In the genomic region with DNA sequence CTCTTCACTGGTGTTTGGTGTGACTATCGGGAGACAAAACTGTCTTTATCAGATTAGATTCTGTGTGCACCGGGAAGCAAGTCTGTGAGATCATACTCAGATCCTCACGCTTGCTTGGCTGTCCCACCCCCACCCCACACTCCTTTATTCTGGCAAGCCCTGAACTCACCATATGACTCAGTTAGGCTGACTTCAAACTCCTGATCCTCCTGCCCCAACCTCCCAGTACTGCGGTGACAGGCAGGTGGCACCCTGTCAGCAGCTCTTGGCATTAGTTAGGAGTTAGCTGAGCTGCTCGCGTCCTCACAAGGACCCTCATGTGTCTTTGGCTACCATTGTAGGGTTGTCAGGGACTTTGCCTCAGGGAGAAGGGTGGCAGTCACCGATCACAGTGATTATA, we compare ENCODE assay signal across 22 mouse cellular contexts. TPM values are rescaled to one million over a fixed set of nuclear protein-coding genes. Genes with fewer than 3 reads are reported as not detected.
DNase-seq lines count a peak whose midpoint lies in the region; ATAC-seq and TF ChIP-seq lines count a peak whose summit lies in the region.
"Had no signal": no experiment of that assay in that cellular context is flagged by ENCODE, and none has a peak within 500 bp of the region (broad histone marks: within the 10 kb centered on the region; RNA-seq: fewer than 3 reads in every experiment).

No protein-coding gene starts in this region.

- TF ChIP-seq CTCF in forebrain, postnatal 0 days (IDR thresholded peaks at IDR 0.05; ENCODE audit: low read depth): no peak
- peak in 1 of 2 experiments; percentile 38; a peak in 2 of 4 replicates for TF ChIP-seq CTCF in CH12.LX (conservative IDR thresholded peaks at IDR 0.05 in 1 of 2, IDR thresholded peaks at IDR 0.05 in 1 of 2; ENCODE audit: low read depth in 2 of 2, low read length in 2 of 2)

- no peaks in the 10 kb centered on the region for H3K9me3 ChIP-seq in forebrain, postnatal 0 days (ENCODE audit: low read length)
- no peaks in the 10 kb centered on the region for H3K9me3 ChIP-seq in forebrain, embryonic 10.5 days
- H3K9me3 ChIP-seq in kidney, embryonic 15.5 days (replicated peaks): no peaks in the 10 kb centered on the region
- H3K9me3 ChIP-seq in CH12.LX (replicated peaks; ENCODE audit: low read length): no peaks in the 10 kb centered on the region
- H3K9me3 ChIP-seq: intestine, embryonic 15.5 days; limb, embryonic 10.5 days; limb, embryonic 15.5 days; midbrain, embryonic 10.5 days; neural tube, embryonic 13.5 days had no signal

- dilution Hi-C loops in CH12.LX (cut with MboI; ENCODE audit: extremely low pct_ligation_motif_present, extremely low pct_unique_long_range_greater_than_20kb, low sequenced_read_pairs): no loop called here

- no peaks in the 10 kb centered on the region for H3K27me3 ChIP-seq in forebrain, postnatal 0 days (ENCODE audit: insufficient read depth, low read length)
- no peaks in the 10 kb centered on the region for H3K27me3 ChIP-seq in forebrain, embryonic 10.5 days (ENCODE audit: poor library complexity, severe bottlenecking)
- no peaks in the 10 kb centered on the region for H3K27me3 ChIP-seq in kidney, embryonic 15.5 days
- H3K27me3 ChIP-seq in CH12.LX (replicated peaks): no peaks in the 10 kb centered on the region
- H3K27me3 ChIP-seq: intestine, embryonic 15.5 days; limb, embryonic 15.5 days; neural tube, embryonic 13.5 days had no signal

- peak; percentile 29; the same call in 1 of the 2 replicates for TF ChIP-seq EP300 in CH12.LX (IDR thresholded peaks at IDR 0.05; ENCODE audit: low read length)

- in situ Hi-C loops in CH12.LX (cut with MboI; ENCODE audit: low pct_ligation_motif_present, low pct_unique_long_range_greater_than_20kb, low sequenced_read_pairs): no loop called here

- peaks cover 44% of the 10 kb centered on the region for H3K79me2 ChIP-seq in CH12.LX (replicated peaks; ENCODE audit: control insufficient read depth, extremely low read depth, insufficient read depth, poor library complexity, severe bottlenecking)

- no peak overlapping the region for H3K4me2 ChIP-seq in forebrain, postnatal 0 days (ENCODE audit: low read depth)
- H3K4me2 ChIP-seq in kidney, embryonic 15.5 days: no peak overlapping the region
- H3K4me2 ChIP-seq in CH12.LX (ENCODE audit: insufficient read depth, low read depth, poor library complexity, severe bottlenecking): no peak overlapping the region
- H3K4me2 ChIP-seq: intestine, embryonic 15.5 days; limb, embryonic 15.5 days; lung, embryonic 14.5 days; neural tube, embryonic 13.5 days had no signal

- H3K36me3 ChIP-seq in forebrain, postnatal 0 days (ENCODE audit: insufficient read depth): no peaks in the 10 kb centered on the region; the same call in 1 of the 2 replicates
- H3K36me3 ChIP-seq in forebrain, embryonic 10.5 days (replicated peaks): peaks cover 71% of the 10 kb centered on the region
- no peaks in the 10 kb centered on the region for H3K36me3 ChIP-seq in kidney, embryonic 15.5 days
- H3K36me3 ChIP-seq in CH12.LX (replicated peaks in 1 of 2; ENCODE audit: control insufficient read depth in 1 of 2, insufficient read depth in 1 of 2, low read length in 1 of 2): peaks cover 13 to 89% of the 10 kb centered on the region in 2 experiments
- H3K36me3 ChIP-seq: intestine, embryonic 15.5 days had no signal

- no peak overlapping the region for H3K4me3 ChIP-seq in forebrain, postnatal 0 days (ENCODE audit: low read depth, low read length)
- no peak overlapping the region for H3K4me3 ChIP-seq in forebrain, embryonic 10.5 days
- no peak overlapping the region for H3K4me3 ChIP-seq in kidney, embryonic 15.5 days (replicated peaks)
- no peak overlapping the region for H3K4me3 ChIP-seq in CH12.LX (replicated peaks in 1 of 3; ENCODE audit: low read depth in 2 of 3, low read length in 2 of 3, poor library complexity in 1 of 3)
- H3K4me3 ChIP-seq: intestine, embryonic 15.5 days; limb, embryonic 10.5 days; limb, embryonic 15.5 days; midbrain, embryonic 10.5 days; neural tube, embryonic 13.5 days had no signal

- TF ChIP-seq POLR2A in CH12.LX (IDR thresholded peaks at IDR 0.05; ENCODE audit: low read depth, low read length): no peak

- ATAC-seq in forebrain, postnatal 0 days: 0 out of 2 replicates have a peak, but pooled peaks have one; percentile 29
- no peak for ATAC-seq in kidney, embryonic 15.5 days (replicated peaks; ENCODE audit: low FRiP score)
- ATAC-seq: hindbrain, embryonic 16.5 days; intestine, embryonic 15.5 days had no signal

- peaks cover 35% of the 10 kb centered on the region for H3K4me1 ChIP-seq in forebrain, postnatal 0 days (ENCODE audit: insufficient read depth)
- H3K4me1 ChIP-seq in forebrain, embryonic 10.5 days: peaks cover 75% of the 10 kb centered on the region
- H3K4me1 ChIP-seq in kidney, embryonic 15.5 days: peaks cover 78% of the 10 kb centered on the region
- peaks cover 17 to 78% of the 10 kb centered on the region in 2 experiments for H3K4me1 ChIP-seq in CH12.LX (ENCODE audit: control insufficient read depth in 1 of 2, insufficient read depth in 2 of 2)

- 59% methylated on average over 7 of the region's 7 CpGs for WGBS in forebrain, postnatal 0 days
- 89% methylated on average over 7 of the region's 7 CpGs for WGBS in forebrain, embryonic 10.5 days
- WGBS in kidney, embryonic 15.5 days: 83% methylated on average over 7 of the region's 7 CpGs

- TF ChIP-seq RAD21 in CH12.LX (IDR thresholded peaks at IDR 0.05; ENCODE audit: low read depth, low read length): peak; percentile 17

- no peak for DNase-seq in forebrain, postnatal 0 days
- DNase-seq in forebrain, embryonic 10.5 days (ENCODE audit: extremely low spot score, low spot score): no peak
- DNase-seq in kidney, postnatal 10 days: peak; percentile 5
- peak; percentile 39 for DNase-seq in CH12.LX (ENCODE audit: extremely low read depth)
- peak; percentile 78 for DNase-seq in brain, adult 2 months (ENCODE audit: low read depth, low spot score)
- no peak for DNase-seq in yolk sac, embryonic 10.5 days (ENCODE audit: low spot score)
- no peak for DNase-seq in right cerebral cortex, postnatal 14 days
- DNase-seq: B cell, adult 2 months; cerebellum, postnatal 36 days; gastrocnemius, postnatal 10 days; heart, postnatal 14 days; kidney, adult 9 months; lung, embryonic 14.5 days; lung, postnatal 14 days had no signal

- no peak overlapping the region for H3K27ac ChIP-seq in forebrain, postnatal 0 days (ENCODE audit: low read depth, low read length)
- no peak overlapping the region for H3K27ac ChIP-seq in forebrain, embryonic 10.5 days
- H3K27ac ChIP-seq in kidney, embryonic 15.5 days: no peak overlapping the region
- H3K27ac ChIP-seq in CH12.LX (ENCODE audit: insufficient read depth, low read depth): no peak overlapping the region
- H3K27ac ChIP-seq: intestine, embryonic 15.5 days; limb, embryonic 10.5 days; limb, embryonic 15.5 days; liver, embryonic 14.5 days; neural tube, embryonic 13.5 days had no signal

- H3K9ac ChIP-seq in forebrain, postnatal 0 days: no peak overlapping the region
- no peak overlapping the region for H3K9ac ChIP-seq in kidney, embryonic 15.5 days
- H3K9ac ChIP-seq in CH12.LX (ENCODE audit: insufficient read depth, low read depth): no peak overlapping the region
- H3K9ac ChIP-seq: intestine, embryonic 15.5 days; limb, embryonic 15.5 days; liver, embryonic 14.5 days; lung, embryonic 14.5 days; neural tube, embryonic 13.5 days had no signal

TF ChIP-seq in CH12.LX, 34 proteins besides CTCF, POLR2A, EP300 and RAD21 (continues in another document):
- TF ChIP-seq NELFE (IDR thresholded peaks at IDR 0.05; ENCODE audit: low read depth, low read length) (no peak), ZC3H11A (IDR thresholded peaks at IDR 0.05; ENCODE audit: low read depth, low read length) (no peak), SMC3 (IDR thresholded peaks at IDR 0.05; ENCODE audit: low read depth, low read length) (peak; percentile 45), USF1 (IDR thresholded peaks at IDR 0.05; ENCODE audit: low read depth, low read length) (no peak), UBTF (IDR thresholded peaks at IDR 0.05; ENCODE audit: low read depth, low read length) (no peak), MAFK (IDR thresholded peaks at IDR 0.05; ENCODE audit: insufficient replicate concordance, low read length) (no peak), ETS1 (conservative IDR thresholded peaks at IDR 0.05; ENCODE audit: low read depth, low read length) (no peak), PAX5 (IDR thresholded peaks at IDR 0.05; ENCODE audit: low read length) (no peak), E2F4 (IDR thresholded peaks at IDR 0.05; ENCODE audit: insufficient replicate concordance, low read depth, low read length) (no peak), CHD1 (IDR thresholded peaks at IDR 0.05; ENCODE audit: low read depth, low read length) (no peak), CHD2 (IDR thresholded peaks at IDR 0.05; ENCODE audit: low read length) (peak; percentile 19; the same call in 1 of the 2 replicates), RCOR1 (conservative IDR thresholded peaks at IDR 0.05; ENCODE audit: low read depth, low read length) (no peak), ZNF384 (IDR thresholded peaks at IDR 0.05; ENCODE audit: low read depth, low read length) (no peak), TBP (conservative IDR thresholded peaks at IDR 0.05; ENCODE audit: low read depth, low read length) (no peak), USF2 (conservative IDR thresholded peaks at IDR 0.05; ENCODE audit: low read depth, low read length) (no peak), JUND (conservative IDR thresholded peaks at IDR 0.05; ENCODE audit: low read depth, low read length) (0 out of 2 replicates have a peak, but pooled peaks have one; percentile 10), MAX (IDR thresholded peaks at IDR 0.05; ENCODE audit: low read length) (no peak), MEF2A (IDR thresholded peaks at IDR 0.05; ENCODE audit: borderline replicate concordance, low read depth, low read length) (no peak)

RNA-seq across cellular contexts. Expression of gene Foxk1, which starts 6.1 kb away (rescaled TPM):
- 13.8 and 19.0 TPM in 2 replicates for total RNA-seq in forebrain, postnatal 0 days (2014; rRNA removed)
- polyA plus RNA-seq in forebrain, postnatal 0 days (2015; fragmentation: Nextera tagmentation; extraction: Ambion mirVana): 3.2 and 5.0 TPM in 2 replicates
- polyA plus RNA-seq in forebrain, embryonic 10.5 days (2016; fragmentation: Nextera tagmentation; extraction: Ambion mirVana): 4.3 and 5.2 TPM in 2 replicates
- polyA plus RNA-seq in kidney, embryonic 15.5 days (2015; fragmentation: Nextera tagmentation; extraction: Ambion mirVana): 6.4 and 7.7 TPM in 2 replicates
- 10.9 and 11.3 TPM in 2 replicates for total RNA-seq in CH12.LX (2012; rRNA removed)
- total RNA-seq in CH12.LX (2014; rRNA removed): 5.3 and 5.6 TPM in 2 replicates
- polyA plus RNA-seq in CH12.LX (2012; ENCODE audit: insufficient read length, low read depth): 20.3 and 23.4 TPM in 2 replicates

RNA-seq across cellular contexts. Expression of gene Ap5z1, which starts 56.4 kb away (rescaled TPM):
- total RNA-seq in forebrain, postnatal 0 days (2014; rRNA removed): 13.5 and 16.7 TPM in 2 replicates
- 6.4 and 7.8 TPM in 2 replicates for polyA plus RNA-seq in forebrain, postnatal 0 days (2015; fragmentation: Nextera tagmentation; extraction: Ambion mirVana)
- 10.6 and 12.5 TPM in 2 replicates for polyA plus RNA-seq in forebrain, embryonic 10.5 days (2016; fragmentation: Nextera tagmentation; extraction: Ambion mirVana)
- 10.2 and 12.9 TPM in 2 replicates for polyA plus RNA-seq in kidney, embryonic 15.5 days (2015; fragmentation: Nextera tagmentation; extraction: Ambion mirVana)
- total RNA-seq in CH12.LX (2012; rRNA removed) (11.3 and 11.8 TPM in 2 replicates), CH12.LX (2014; rRNA removed) (3.1 and 4.0 TPM in 2 replicates)
- polyA plus RNA-seq in CH12.LX (2012; ENCODE audit: insufficient read length, low read depth): 12.8 and 18.7 TPM in 2 replicates

Comparison
In these comparisons a context has a peak if more than half of its experiments do, and no peak if none do; other contexts are left out.
1. DNase-seq: peak in kidney, postnatal 10 days (single experiment), CH12.LX (single experiment) and brain, adult 2 months (single experiment); none in forebrain, postnatal 0 days (single experiment), forebrain, embryonic 10.5 days (single experiment), yolk sac, embryonic 10.5 days (single experiment) and right cerebral cortex, postnatal 14 days (single experiment).